Comparison of ENCODE assay signal across 15 mouse cellular contexts in genomic region chr1:112452390-112452789, GRCm38 (mm10).
A peak's percentile ranks its signal among the peaks of the same experiment; 100 is the strongest.
DNase-seq lines count a peak whose midpoint lies in the region; ATAC-seq and TF ChIP-seq lines count a peak whose summit lies in the region.
"Had no signal": no experiment of that assay in that cellular context is flagged by ENCODE, and none has a peak within 500 bp of the region (broad histone marks: within the 10 kb centered on the region; RNA-seq: fewer than 3 reads in every experiment).

No protein-coding gene starts in this region.

- H3K4me1 ChIP-seq in embryonic facial prominence, embryonic 11.5 days (ENCODE audit: control insufficient read depth, insufficient read depth, low read length), result no peaks in the 10 kb centered on the region
- H3K4me1 ChIP-seq in embryonic facial prominence, embryonic 10.5 days, result no peaks in the 10 kb centered on the region
- peaks cover 1% of the 10 kb centered on the region; the same call in 1 of the 2 replicates for H3K4me1 ChIP-seq in liver, adult 2 months (ENCODE audit: control insufficient read depth, insufficient read depth, low read length)
- no peaks in the 10 kb centered on the region for H3K4me1 ChIP-seq in liver, embryonic 11.5 days (replicated peaks; ENCODE audit: control insufficient read depth, insufficient read depth, low read length)
- no peaks in the 10 kb centered on the region for H3K4me1 ChIP-seq in MEL (ENCODE audit: control insufficient read depth in 1 of 2, insufficient read depth in 2 of 2, low read length in 2 of 2)
- H3K4me1 ChIP-seq: hindbrain, embryonic 10.5 days; liver, embryonic 12.5 days had no signal

- no peak overlapping the region for H3K27ac ChIP-seq in embryonic facial prominence, embryonic 11.5 days (replicated peaks; ENCODE audit: low read depth, low read length)
- no peak overlapping the region for H3K27ac ChIP-seq in embryonic facial prominence, embryonic 10.5 days (replicated peaks)
- H3K27ac ChIP-seq in liver, adult 2 months (replicated peaks; ENCODE audit: insufficient read depth, low read depth, low read length), result no peak overlapping the region
- H3K27ac ChIP-seq in liver, embryonic 11.5 days (ENCODE audit: low read depth, low read length), result no peak overlapping the region
- no peak overlapping the region for H3K27ac ChIP-seq in MEL (ENCODE audit: control insufficient read depth, low read depth, low read length)
- H3K27ac ChIP-seq: hindbrain, embryonic 10.5 days; liver, embryonic 12.5 days had no signal

- H3K36me3 ChIP-seq in embryonic facial prominence, embryonic 11.5 days (replicated peaks; ENCODE audit: control insufficient read depth, insufficient read depth, low read depth, low read length), result no peaks in the 10 kb centered on the region
- H3K36me3 ChIP-seq in embryonic facial prominence, embryonic 10.5 days (replicated peaks), result no peaks in the 10 kb centered on the region
- no peaks in the 10 kb centered on the region for H3K36me3 ChIP-seq in liver, adult 2 months (ENCODE audit: control insufficient read depth, insufficient read depth, low read length)
- H3K36me3 ChIP-seq in liver, embryonic 11.5 days (ENCODE audit: control insufficient read depth, insufficient read depth, low read length), result no peaks in the 10 kb centered on the region
- H3K36me3 ChIP-seq in MEL (ENCODE audit: control insufficient read depth in 1 of 2, insufficient read depth in 2 of 2, low read length in 2 of 2), result no peaks in the 10 kb centered on the region
- H3K36me3 ChIP-seq: hindbrain, embryonic 10.5 days; liver, embryonic 12.5 days had no signal

- H3K4me2 ChIP-seq in embryonic facial prominence, embryonic 11.5 days (ENCODE audit: low read depth, low read length), result no peak overlapping the region
- no peak overlapping the region for H3K4me2 ChIP-seq in liver, embryonic 11.5 days
- H3K4me2 ChIP-seq: liver, embryonic 12.5 days; midbrain, embryonic 11.5 days had no signal

- H3K9ac ChIP-seq in embryonic facial prominence, embryonic 11.5 days (replicated peaks; ENCODE audit: low read length), result no peak overlapping the region
- H3K9ac ChIP-seq in liver, adult 2 months (ENCODE audit: low read depth, low read length), result no peak overlapping the region
- no peak overlapping the region for H3K9ac ChIP-seq in liver, embryonic 11.5 days (ENCODE audit: low read depth, low read length)
- H3K9ac ChIP-seq in MEL (ENCODE audit: control insufficient read depth, low read depth, low read length, poor library complexity, severe bottlenecking), result no peak overlapping the region
- H3K9ac ChIP-seq: liver, embryonic 12.5 days had no signal

- peak; percentile 5; the same call in 1 of the 2 replicates for TF ChIP-seq RAD21 in MEL (IDR thresholded peaks at IDR 0.05; ENCODE audit: low read depth, low read length)

- no peaks in the 10 kb centered on the region for H3K27me3 ChIP-seq in embryonic facial prominence, embryonic 11.5 days (ENCODE audit: control insufficient read depth, insufficient read depth, low read length)
- no peaks in the 10 kb centered on the region for H3K27me3 ChIP-seq in embryonic facial prominence, embryonic 10.5 days (replicated peaks; ENCODE audit: low read depth, poor library complexity, severe bottlenecking)
- H3K27me3 ChIP-seq in liver, adult 2 months (ENCODE audit: control insufficient read depth, insufficient read depth, low read length), result no peaks in the 10 kb centered on the region
- no peaks in the 10 kb centered on the region for H3K27me3 ChIP-seq in liver, embryonic 11.5 days (replicated peaks; ENCODE audit: control insufficient read depth, insufficient read depth, low read length)
- H3K27me3 ChIP-seq in MEL (ENCODE audit: control insufficient read depth in 1 of 2, insufficient read depth in 2 of 2, low read length in 2 of 2), result no peaks in the 10 kb centered on the region
- H3K27me3 ChIP-seq: liver, embryonic 12.5 days had no signal

- no peaks in the 10 kb centered on the region for H3K9me3 ChIP-seq in embryonic facial prominence, embryonic 11.5 days (replicated peaks; ENCODE audit: control insufficient read depth, low read length)
- no peaks in the 10 kb centered on the region for H3K9me3 ChIP-seq in embryonic facial prominence, embryonic 10.5 days
- H3K9me3 ChIP-seq in liver, embryonic 11.5 days (ENCODE audit: control insufficient read depth, low read length), result no peaks in the 10 kb centered on the region
- no peaks in the 10 kb centered on the region for H3K9me3 ChIP-seq in MEL (replicated peaks; ENCODE audit: insufficient read depth, low read length)
- H3K9me3 ChIP-seq: hindbrain, embryonic 10.5 days; liver, embryonic 12.5 days had no signal

- no peak for TF ChIP-seq POLR2A in liver, adult 2 months (IDR thresholded peaks at IDR 0.05; ENCODE audit: extremely low read depth, insufficient read depth, low read length)
- no peak for TF ChIP-seq POLR2A in MEL (IDR thresholded peaks at IDR 0.05; ENCODE audit: control insufficient read depth in 1 of 2, insufficient read depth in 1 of 2, low read depth in 1 of 2, low read length in 2 of 2, poor library complexity in 1 of 2)

- TF ChIP-seq EP300 in MEL (IDR thresholded peaks at IDR 0.05; ENCODE audit: low read depth in 1 of 2, low read length in 2 of 2), result no peak

- ATAC-seq in embryonic facial prominence, embryonic 11.5 days (replicated peaks; ENCODE audit: insufficient number of reproducible peaks, low FRiP score, low TSS enrichment, low read depth), result no peak
- ATAC-seq in liver, embryonic 11.5 days (replicated peaks; ENCODE audit: low FRiP score), result no peak
- ATAC-seq: liver, embryonic 12.5 days had no signal

- TF ChIP-seq CTCF in liver, adult 2 months (IDR thresholded peaks at IDR 0.05; ENCODE audit: low read depth, low read length), result no peak; the same call in 1 of the 2 replicates
- TF ChIP-seq CTCF in MEL (IDR thresholded peaks at IDR 0.05 in 2 of 3, conservative IDR thresholded peaks at IDR 0.05 in 1 of 3; ENCODE audit: control insufficient read depth in 1 of 3, insufficient read depth in 1 of 3, low read depth in 2 of 3, low read length in 3 of 3, poor library complexity in 1 of 3, severe bottlenecking in 1 of 3), result peak in 2 of 3 experiments; percentile 34 to 39; a peak in 4 of 6 replicates

- H3K79me2 ChIP-seq in liver, adult 2 months (ENCODE audit: control insufficient read depth, insufficient read depth, low read length), result no peaks in the 10 kb centered on the region
- H3K79me2 ChIP-seq in MEL (ENCODE audit: control insufficient read depth, insufficient read depth, low read length, poor library complexity), result no peaks in the 10 kb centered on the region

- DNase-seq in embryonic facial prominence, embryonic 11.5 days (ENCODE audit: low spot score), result peak; percentile 4
- DNase-seq in embryonic facial prominence, embryonic 10.5 days (ENCODE audit: low spot score), result no peak
- DNase-seq in liver, adult 2 months (ENCODE audit: extremely low read depth, low read depth, low spot score), result peak; percentile 15
- no peak for DNase-seq in liver, embryonic 11.5 days (ENCODE audit: low spot score)
- peak; percentile 32 for DNase-seq in MEL (ENCODE audit: low read depth, low spot score)
- DNase-seq in embryo, embryonic 11 days, result peak; percentile 2
- no peak for DNase-seq in T-cell, adult 2 months (ENCODE audit: low spot score)
- no peak for DNase-seq in urinary bladder, postnatal 36 days (ENCODE audit: low spot score in 2 of 2)
- DNase-seq: adrenal gland, adult 2 months; cerebellum, postnatal 25 days; kidney, adult 18-20 months; lung, postnatal 14 days had no signal

- H3K4me3 ChIP-seq in embryonic facial prominence, embryonic 11.5 days (ENCODE audit: low read depth, low read length), result no peak overlapping the region
- no peak overlapping the region for H3K4me3 ChIP-seq in embryonic facial prominence, embryonic 10.5 days
- H3K4me3 ChIP-seq in liver, adult 2 months (ENCODE audit: insufficient read depth, low read depth, low read length), result no peak overlapping the region
- no peak overlapping the region for H3K4me3 ChIP-seq in liver, embryonic 11.5 days (ENCODE audit: low read depth, low read length)
- no peak overlapping the region for H3K4me3 ChIP-seq in MEL (ENCODE audit: control insufficient read depth in 1 of 2, insufficient read depth in 1 of 2, low read depth in 2 of 2, low read length in 2 of 2)
- H3K4me3 ChIP-seq: hindbrain, embryonic 10.5 days; liver, embryonic 12.5 days had no signal

TF ChIP-seq in MEL, 35 proteins besides CTCF, POLR2A, EP300 and RAD21:
- TF ChIP-seq HCFC1 (IDR thresholded peaks at IDR 0.05; ENCODE audit: low read depth, low read length) (no peak), SMC3 (IDR thresholded peaks at IDR 0.05; ENCODE audit: low read depth, low read length) (peak; percentile 29; the same call in 1 of the 2 replicates), ELF1 (IDR thresholded peaks at IDR 0.05; ENCODE audit: low read depth, low read length) (no peak)
TF ChIP-seq in MEL: peak in this region for 1.

Comparison
In these comparisons a context has a peak if more than half of its experiments do, and no peak if none do; other contexts are left out.
1. DNase-seq: peak in embryonic facial prominence, embryonic 11.5 days (single experiment), liver, adult 2 months (single experiment), MEL (single experiment) and embryo, embryonic 11 days (single experiment); none in embryonic facial prominence, embryonic 10.5 days (single experiment), liver, embryonic 11.5 days (single experiment), T-cell, adult 2 months (single experiment) and urinary bladder, postnatal 36 days (0 of 2).